Mouse (Mus musculus): ENCODE results near the gene Smarcal1. TPM values are rescaled to one million over a fixed set of nuclear protein-coding genes. Genes with fewer than 3 reads are reported as not detected.

Smarcal1 gene
- polyA plus RNA-seq, 1 experiment = 28.0 TPM

DNA sequence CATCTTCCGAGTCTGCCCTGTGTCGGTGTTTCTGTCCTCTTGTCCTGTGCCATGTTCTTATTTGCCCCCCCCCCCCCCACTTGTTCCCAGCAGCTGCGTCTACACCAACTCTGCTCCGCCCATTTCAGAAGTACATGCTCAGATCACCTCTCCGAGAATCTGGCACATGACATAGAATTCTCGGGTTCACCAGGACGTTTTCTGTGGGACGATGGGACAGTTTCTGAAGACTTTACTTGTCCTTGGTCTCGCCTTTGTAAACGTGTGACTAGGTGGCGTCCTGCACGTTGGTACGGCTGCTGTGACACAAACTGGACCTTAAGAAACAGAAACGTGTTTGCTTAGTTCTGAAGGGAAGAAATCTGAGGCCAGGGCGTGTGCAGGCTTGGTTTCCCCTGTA lies 4.5 kb downstream of the Smarcal1 start:
- no peak for TF ChIP-seq POLR2A (IDR thresholded peaks at IDR 0.05; ENCODE audit: low read depth, low read length)
- no peak for TF ChIP-seq CTCF (IDR thresholded peaks at IDR 0.05; ENCODE audit: borderline replicate concordance, insufficient read depth, low read length)
- no peak overlapping the region for H3K27ac ChIP-seq (ENCODE audit: insufficient read depth, low read length)
- H3K4me3 ChIP-seq (ENCODE audit: insufficient read depth, low read length) = no peak overlapping the region
- H3K4me1 ChIP-seq (ENCODE audit: control insufficient read depth, insufficient read depth, low read length) = no peaks in the 10 kb centered on the region

GRCm38 (mm10) chr1:72588763-72589162 lies 5.7 kb downstream of the Smarcal1 start:
- Histone ChIP-seq H3K27ac (ENCODE audit: insufficient read depth, low read length) (no peak overlapping the region), H3K4me1 (ENCODE audit: control insufficient read depth, insufficient read depth, low read length) (peaks cover 3% of the 10 kb centered on the region), H3K4me3 (ENCODE audit: insufficient read depth, low read length) (no peak overlapping the region)
- TF ChIP-seq POLR2A (IDR thresholded peaks at IDR 0.05; ENCODE audit: low read depth, low read length) (no peak), CTCF (IDR thresholded peaks at IDR 0.05; ENCODE audit: borderline replicate concordance, insufficient read depth, low read length) (no peak)

- Histone ChIP-seq H3K4me3 (ENCODE audit: insufficient read depth, low read length) (no peak overlapping the region), H3K4me1 (ENCODE audit: control insufficient read depth, insufficient read depth, low read length) (peaks cover 3% of the 10 kb centered on the region), H3K27ac (ENCODE audit: insufficient read depth, low read length) (no peak overlapping the region)
- TF ChIP-seq POLR2A (IDR thresholded peaks at IDR 0.05; ENCODE audit: low read depth, low read length) (no peak), CTCF (IDR thresholded peaks at IDR 0.05; ENCODE audit: borderline replicate concordance, insufficient read depth, low read length) (no peak)
Observed at GRCm38 (mm10) chr1:72590636-72591035, 7.6 kb downstream of the Smarcal1 start.

GRCm38 (mm10) chr1:72592350-72592749 lies 9.3 kb downstream of the Smarcal1 start:
- Histone ChIP-seq H3K4me1 (ENCODE audit: control insufficient read depth, insufficient read depth, low read length) (peaks cover 3% of the 10 kb centered on the region), H3K27ac (ENCODE audit: insufficient read depth, low read length) (no peak overlapping the region), H3K4me3 (ENCODE audit: insufficient read depth, low read length) (no peak overlapping the region)
- TF ChIP-seq CTCF (IDR thresholded peaks at IDR 0.05; ENCODE audit: borderline replicate concordance, insufficient read depth, low read length) (no peak), POLR2A (IDR thresholded peaks at IDR 0.05; ENCODE audit: low read depth, low read length) (no peak)

GRCm38 (mm10) chr1:72593340-72593951 lies 10.4 kb downstream of the Smarcal1 start:
- TF ChIP-seq CTCF (IDR thresholded peaks at IDR 0.05; ENCODE audit: borderline replicate concordance, insufficient read depth, low read length) (no peak), POLR2A (IDR thresholded peaks at IDR 0.05; ENCODE audit: low read depth, low read length) (no peak)
- H3K27ac ChIP-seq (ENCODE audit: insufficient read depth, low read length) = no peak overlapping the region
- no peak overlapping the region for H3K4me3 ChIP-seq (ENCODE audit: insufficient read depth, low read length)
- H3K4me1 ChIP-seq (ENCODE audit: control insufficient read depth, insufficient read depth, low read length) = peaks cover 3% of the 10 kb centered on the region

GRCm38 (mm10) chr1:72595686-72596085 lies 12.6 kb downstream of the Smarcal1 start:
- no peak overlapping the region for H3K4me3 ChIP-seq (ENCODE audit: insufficient read depth, low read length)
- H3K27ac ChIP-seq (ENCODE audit: insufficient read depth, low read length) = no peak overlapping the region
- no peak for TF ChIP-seq POLR2A (IDR thresholded peaks at IDR 0.05; ENCODE audit: low read depth, low read length)
- no peak for TF ChIP-seq CTCF (IDR thresholded peaks at IDR 0.05; ENCODE audit: borderline replicate concordance, insufficient read depth, low read length)
- peaks cover 18% of the 10 kb centered on the region for H3K4me1 ChIP-seq (ENCODE audit: control insufficient read depth, insufficient read depth, low read length)

DNA sequence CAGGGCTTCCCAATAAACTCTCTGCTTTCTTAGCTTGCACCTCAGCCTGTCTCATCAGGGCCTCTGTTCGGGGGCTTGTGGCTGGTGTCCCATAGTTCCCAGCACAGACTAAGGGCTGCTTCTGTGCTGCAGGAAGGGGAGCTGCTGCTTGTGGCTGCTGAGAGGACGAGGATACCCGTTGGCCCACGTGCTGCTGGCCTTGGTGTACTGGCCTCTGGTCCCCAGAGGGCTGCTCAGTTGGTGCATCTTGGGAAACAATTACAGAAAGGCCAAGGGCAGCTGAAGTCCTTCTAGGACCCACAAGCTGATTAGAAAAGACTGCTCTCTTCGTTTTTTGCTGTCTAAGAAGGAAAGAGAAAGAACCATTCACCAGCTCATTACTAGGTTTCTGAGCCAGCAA lies 13.2 kb downstream of the Smarcal1 start:
- H3K27ac ChIP-seq (ENCODE audit: insufficient read depth, low read length) = no peak overlapping the region
- no peak overlapping the region for H3K4me3 ChIP-seq (ENCODE audit: insufficient read depth, low read length)
- peaks cover 18% of the 10 kb centered on the region for H3K4me1 ChIP-seq (ENCODE audit: control insufficient read depth, insufficient read depth, low read length)
- TF ChIP-seq POLR2A (IDR thresholded peaks at IDR 0.05; ENCODE audit: low read depth, low read length) = no peak
- TF ChIP-seq CTCF (IDR thresholded peaks at IDR 0.05; ENCODE audit: borderline replicate concordance, insufficient read depth, low read length) = no peak

- no peak for TF ChIP-seq CTCF (IDR thresholded peaks at IDR 0.05; ENCODE audit: borderline replicate concordance, insufficient read depth, low read length)
- no peak for TF ChIP-seq POLR2A (IDR thresholded peaks at IDR 0.05; ENCODE audit: low read depth, low read length)
- H3K4me3 ChIP-seq (ENCODE audit: insufficient read depth, low read length) = no peak overlapping the region
- H3K27ac ChIP-seq (ENCODE audit: insufficient read depth, low read length) = no peak overlapping the region
- H3K4me1 ChIP-seq (ENCODE audit: control insufficient read depth, insufficient read depth, low read length) = peaks cover 15% of the 10 kb centered on the region
Observed at GRCm38 (mm10) chr1:72599146-72600101, 16.4 kb downstream of the Smarcal1 start.

- Histone ChIP-seq H3K4me3 (ENCODE audit: insufficient read depth, low read length) (no peak overlapping the region), H3K27ac (ENCODE audit: insufficient read depth, low read length) (no peak overlapping the region), H3K4me1 (ENCODE audit: control insufficient read depth, insufficient read depth, low read length) (peaks cover 15% of the 10 kb centered on the region)
- TF ChIP-seq CTCF (IDR thresholded peaks at IDR 0.05; ENCODE audit: borderline replicate concordance, insufficient read depth, low read length) (no peak), POLR2A (IDR thresholded peaks at IDR 0.05; ENCODE audit: low read depth, low read length) (no peak)
Observed at GRCm38 (mm10) chr1:72600778-72601177, 17.7 kb downstream of the Smarcal1 start.

GRCm38 (mm10) chr1:72601233-72601632 lies 18.2 kb downstream of the Smarcal1 start:
- H3K27ac ChIP-seq (ENCODE audit: insufficient read depth, low read length) = no peak overlapping the region
- H3K4me1 ChIP-seq (ENCODE audit: control insufficient read depth, insufficient read depth, low read length) = peaks cover 15% of the 10 kb centered on the region
- no peak overlapping the region for H3K4me3 ChIP-seq (ENCODE audit: insufficient read depth, low read length)
- TF ChIP-seq POLR2A (IDR thresholded peaks at IDR 0.05; ENCODE audit: low read depth, low read length) (no peak), CTCF (IDR thresholded peaks at IDR 0.05; ENCODE audit: borderline replicate concordance, insufficient read depth, low read length) (no peak)
